Mouse (Mus musculus) cortical plate, adult 2 months (tissue): ENCODE data around the gene Snx22. TPM values are rescaled to one million over a fixed set of nuclear protein-coding genes. Genes with fewer than 3 reads are reported as not detected.

Experiments used
- H3K27ac ChIP-seq: fragments of 200-500 bp; 2 replicates; pipeline ENCODE4 v1.5.1; 2012; ENCODE audit warnings: low read length, control low read depth, inconsistent platforms; ENCODE audit not compliant: insufficient read depth
- H3K4me1 ChIP-seq: fragments of 200-500 bp; 2 replicates; pipeline ENCODE4 v1.6.1; 2011; ENCODE audit warnings: low read length; ENCODE audit not compliant: control insufficient read depth, insufficient read depth
- H3K4me3 ChIP-seq: fragments of 200-500 bp; 2 replicates; pipeline ENCODE4 v1.5.1; 2011; ENCODE audit warnings: mild to moderate bottlenecking, low read length, control low read depth; ENCODE audit not compliant: insufficient read depth
- CTCF ChIP-seq: fragments of 200-500 bp; IDR thresholded peaks from 2 replicates; pipeline ENCODE4 v1.5.1; 2011; ENCODE audit warnings: mild to moderate bottlenecking, control low read depth, low read length; ENCODE audit not compliant: insufficient read depth; ENCODE audit errors: extremely low read depth
- POLR2A ChIP-seq: fragments of 200-500 bp; IDR thresholded peaks from 2 replicates; pipeline ENCODE4 v1.6.1; 2011; ENCODE audit warnings: mild to moderate bottlenecking, low read length, control low read depth; ENCODE audit not compliant: insufficient read depth; ENCODE audit errors: extremely low read depth
- polyA plus RNA-seq: library from polyadenylated mRNA; depleted of rRNA; stranded (reverse); fragments of >200 nt; gene quantifications from 2 replicates; pipeline ENCODE4 v1.2.3, GENCODE M21; 2012

Snx22 gene
- polyA plus RNA-seq, 1 experiment = 7.3 TPM

DNA sequence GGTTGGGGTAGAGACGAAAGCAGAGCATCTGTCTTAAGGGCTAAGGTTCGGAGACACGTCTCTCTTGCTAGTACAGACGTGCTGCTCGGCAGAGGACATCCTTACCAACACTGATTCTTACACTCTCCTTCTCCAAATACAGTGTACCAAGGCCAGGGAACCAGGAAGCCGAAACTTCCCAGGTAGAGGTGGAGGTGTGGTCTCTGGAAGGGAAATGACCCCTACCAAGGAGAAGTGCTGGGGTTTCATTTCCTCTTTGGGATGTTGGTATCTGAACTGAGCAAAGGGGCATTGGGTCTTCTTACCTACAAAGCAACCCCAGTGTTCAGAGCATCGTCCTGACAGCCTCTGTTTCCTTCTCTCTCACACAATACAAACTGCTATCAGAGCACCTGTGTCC lies 3.2 kb upstream of the Snx22 start:
- no peak overlapping the region for H3K4me3 ChIP-seq
- no peak overlapping the region for H3K27ac ChIP-seq
- H3K4me1 ChIP-seq = no peaks in the 10 kb centered on the region
- TF ChIP-seq CTCF = no peak

DNA sequence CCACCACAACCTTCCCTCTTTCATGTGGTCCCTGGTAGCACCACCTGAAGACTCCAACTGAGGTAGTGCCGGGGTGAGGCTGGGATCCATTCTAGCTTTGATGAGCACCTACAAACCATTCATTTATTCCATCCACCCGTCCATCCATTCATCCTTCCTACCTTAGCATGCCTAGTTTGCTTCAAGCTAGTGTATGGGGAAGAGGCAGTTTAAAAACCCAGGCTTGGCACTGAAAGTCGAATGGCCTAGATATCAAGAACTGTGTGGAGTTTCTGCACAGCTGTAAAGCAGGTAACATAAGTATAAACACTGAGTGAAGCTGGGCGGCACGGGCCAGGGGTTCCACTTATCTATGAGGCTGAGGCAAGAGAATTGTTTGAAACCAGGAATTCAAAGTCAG lies 632 bp upstream of the Snx22 start:
- no peak overlapping the region for H3K27ac ChIP-seq
- TF ChIP-seq POLR2A (no peak), CTCF (no peak)
- no peak overlapping the region for H3K4me3 ChIP-seq
- H3K4me1 ChIP-seq = no peaks in the 10 kb centered on the region

DNA sequence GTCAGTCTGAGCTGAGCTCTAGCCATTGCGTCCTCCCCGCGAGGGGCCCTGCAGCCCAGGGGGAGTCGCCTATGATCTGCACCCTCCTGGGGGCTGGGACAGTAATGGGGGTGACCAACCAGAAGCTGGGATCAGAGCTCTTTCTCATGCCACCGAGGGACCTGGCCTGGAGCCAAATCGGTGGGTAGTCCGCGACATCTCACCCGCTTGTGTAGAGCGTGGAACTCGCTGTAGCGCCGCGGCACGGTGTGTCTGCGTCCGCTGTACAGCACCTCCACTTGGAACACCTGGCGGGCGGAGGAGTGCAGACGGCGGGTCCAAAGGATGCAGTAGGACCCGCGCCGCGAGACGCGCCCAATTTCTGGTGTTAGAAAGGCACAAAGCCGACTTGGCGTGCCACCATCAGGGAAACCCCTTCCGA lies 538 bp downstream of the Snx22 start:
- TF ChIP-seq CTCF = no peak
- TF ChIP-seq POLR2A = no peak
- Histone ChIP-seq H3K27ac (no peak overlapping the region), H3K4me3 (peak overlapping the region; percentile 39), H3K4me1 (no peaks in the 10 kb centered on the region)

- TF ChIP-seq POLR2A (no peak), CTCF (no peak)
- no peak overlapping the region for H3K27ac ChIP-seq
Observed at GRCm38 (mm10) chr9:66068056-66068455, 1.5 kb downstream of the Snx22 start.

DNA sequence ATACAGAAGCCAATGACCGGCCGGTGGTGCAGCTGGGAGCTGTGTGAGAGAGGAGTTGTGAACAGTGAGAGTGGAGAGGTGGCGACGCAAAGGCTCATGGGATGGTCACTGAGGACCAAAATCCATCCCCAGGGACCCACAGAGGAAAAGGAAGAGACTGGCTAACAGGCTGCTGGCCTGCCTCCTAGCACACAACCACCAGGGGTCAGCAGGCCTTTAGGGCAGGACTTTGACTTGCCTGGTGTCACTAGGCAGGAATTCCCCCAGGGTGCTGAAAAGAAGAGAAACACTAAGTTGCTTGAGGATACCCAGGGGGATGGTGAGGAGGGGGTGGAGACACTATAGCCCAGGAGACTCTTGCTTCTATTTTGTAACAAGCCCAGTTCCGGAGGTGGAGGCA lies 2.0 kb downstream of the Snx22 start:
- TF ChIP-seq POLR2A (0 out of 2 replicates have a peak, but pooled peaks have one; percentile 9), CTCF (peak; percentile 46)
- no peak overlapping the region for H3K27ac ChIP-seq
- H3K4me1 ChIP-seq = no peaks in the 10 kb centered on the region
- no peak overlapping the region for H3K4me3 ChIP-seq

More at GRCm38 (mm10) chr9:66068056-66068455, 1.5 kb downstream of the Snx22 start:
- Histone ChIP-seq H3K4me3 (no peak overlapping the region), H3K4me1 (no peaks in the 10 kb centered on the region)

DNA sequence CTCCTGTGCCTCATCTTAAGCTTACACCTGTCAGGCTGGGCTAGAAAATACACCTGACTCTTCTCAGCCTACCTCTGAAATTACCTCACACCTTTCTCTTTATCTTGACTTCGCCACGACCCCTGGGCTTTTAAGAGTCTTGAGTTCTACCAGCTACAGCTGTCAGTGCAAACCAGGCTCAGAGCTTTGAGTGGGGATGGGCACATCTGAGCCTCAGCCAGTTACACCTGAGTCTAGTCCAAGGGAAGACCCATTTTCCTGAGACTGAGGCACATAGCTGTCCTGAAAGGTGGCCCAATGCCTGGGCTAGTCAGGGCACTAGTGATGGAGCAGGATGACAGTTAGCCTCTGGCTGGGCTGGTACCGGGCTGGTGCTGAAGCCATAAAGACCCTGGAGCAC lies 2.7 kb downstream of the Snx22 start:
- Histone ChIP-seq H3K4me1 (no peaks in the 10 kb centered on the region), H3K27ac (no peak overlapping the region), H3K4me3 (no peak overlapping the region)
- TF ChIP-seq CTCF = no peak
- no peak for TF ChIP-seq POLR2A

DNA sequence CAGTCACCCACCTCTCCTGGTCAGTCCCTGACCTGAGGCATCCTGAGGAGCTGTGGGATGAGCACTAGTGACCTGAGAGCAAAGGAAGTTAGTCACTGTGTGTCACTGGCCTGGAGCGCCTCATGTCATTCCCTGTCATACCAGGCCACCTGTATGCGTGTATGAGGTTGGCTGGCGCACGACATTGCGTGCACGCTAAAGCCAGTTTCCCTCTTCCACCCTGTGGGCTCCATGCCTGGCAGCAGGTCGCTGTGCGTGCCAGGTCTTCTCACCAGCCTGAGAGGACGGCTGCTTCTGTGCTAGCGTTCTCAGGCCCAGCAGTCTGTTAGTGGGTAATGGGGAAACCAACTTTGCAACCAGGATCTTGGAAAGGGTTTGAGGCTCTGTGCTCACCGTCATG lies 5.2 kb downstream of the Snx22 start:
- Histone ChIP-seq H3K4me1 (no peaks in the 10 kb centered on the region; the same call in 1 of the 2 replicates), H3K4me3 (no peak overlapping the region), H3K27ac (no peak overlapping the region)
- TF ChIP-seq CTCF = no peak
- TF ChIP-seq POLR2A = no peak

- Histone ChIP-seq H3K27ac (no peak overlapping the region), H3K4me3 (no peak overlapping the region), H3K4me1 (no peaks in the 10 kb centered on the region; the same call in 1 of the 2 replicates)
- TF ChIP-seq POLR2A (no peak), CTCF (no peak)
Observed at GRCm38 (mm10) chr9:66063446-66063845, 6.1 kb downstream of the Snx22 start.

GRCm38 (mm10) chr9:66061656-66062055 lies 7.9 kb downstream of the Snx22 start:
- Histone ChIP-seq H3K27ac (no peak overlapping the region), H3K4me3 (peak overlapping the region; percentile 76; the same call in 1 of the 2 replicates), H3K4me1 (no peaks in the 10 kb centered on the region; the same call in 1 of the 2 replicates)
- TF ChIP-seq POLR2A (no peak), CTCF (no peak)

GRCm38 (mm10) chr9:66060986-66061385 lies 8.5 kb downstream of the Snx22 start:
- peak overlapping the region; percentile 76 for H3K4me3 ChIP-seq
- no peaks in the 10 kb centered on the region; the same call in 1 of the 2 replicates for H3K4me1 ChIP-seq
- no peak overlapping the region for H3K27ac ChIP-seq
- TF ChIP-seq CTCF = no peak
- TF ChIP-seq POLR2A = no peak
